Mouse (Mus musculus) kidney, adult 8-10 months (tissue): ENCODE results near the gene Tmem273.
A peak's percentile ranks its signal among the peaks of the same experiment; 100 is the strongest.

Experiments
- DNase-seq, 2 experiments: peaks; one replicate each; pipeline ENCODE4 v3.0.0; 2022

Tmem273 gene

DNA sequence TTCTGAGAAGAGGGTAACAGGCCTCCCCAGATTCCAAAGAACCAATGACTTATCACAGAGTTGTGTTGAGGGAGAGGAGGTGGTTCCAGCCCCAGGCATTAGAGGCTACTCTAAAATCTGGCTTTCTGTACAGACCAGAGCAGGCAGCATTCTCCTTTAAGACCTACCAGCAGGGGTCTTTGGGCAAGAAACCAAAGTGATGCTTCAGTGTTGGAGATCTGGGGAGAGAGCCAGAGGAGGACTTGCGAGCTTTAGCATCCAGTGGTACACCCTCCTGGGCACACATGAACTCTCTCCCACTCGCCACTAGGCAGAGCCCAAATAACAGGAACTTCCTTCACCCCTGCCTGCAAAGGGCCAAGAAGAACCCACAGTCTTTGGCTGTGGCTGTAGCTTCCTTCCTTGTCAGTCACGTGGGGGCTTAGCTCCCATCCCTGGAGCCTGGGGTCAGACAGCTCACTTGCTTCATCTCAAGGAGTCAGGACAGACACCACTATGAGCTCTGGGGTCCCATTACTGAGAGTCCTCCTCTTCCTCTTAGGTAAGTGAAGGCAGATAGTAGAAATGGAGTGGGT lies at the start of gene Tmem273:
Gene Tmem273 (plus strand): TSS at position 408 of the 575 bp plus-strand sequence.
- DNase-seq: peak in 1 of 2 experiments; percentile 4

DNA sequence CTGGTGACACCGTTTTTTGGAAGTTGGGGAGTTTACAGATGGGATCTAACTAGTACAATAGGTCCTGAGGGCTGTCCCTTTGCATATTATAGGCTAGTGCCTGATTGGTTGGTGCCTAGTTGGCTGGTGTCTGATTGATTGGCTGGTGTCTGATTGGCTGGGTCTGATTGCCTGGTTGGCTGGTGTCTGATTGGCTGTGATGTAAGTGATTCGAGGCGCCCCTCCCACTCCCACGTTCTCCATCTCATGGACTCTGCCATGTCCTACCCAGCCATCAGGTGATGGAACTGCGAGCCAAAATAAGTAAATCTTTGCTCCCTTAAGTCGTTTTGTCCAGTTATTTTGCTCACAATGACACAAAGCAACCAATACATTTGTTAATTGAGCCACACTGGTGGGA lies 49.2 kb upstream of the Tmem273 start:
- no peak for DNase-seq

DNA sequence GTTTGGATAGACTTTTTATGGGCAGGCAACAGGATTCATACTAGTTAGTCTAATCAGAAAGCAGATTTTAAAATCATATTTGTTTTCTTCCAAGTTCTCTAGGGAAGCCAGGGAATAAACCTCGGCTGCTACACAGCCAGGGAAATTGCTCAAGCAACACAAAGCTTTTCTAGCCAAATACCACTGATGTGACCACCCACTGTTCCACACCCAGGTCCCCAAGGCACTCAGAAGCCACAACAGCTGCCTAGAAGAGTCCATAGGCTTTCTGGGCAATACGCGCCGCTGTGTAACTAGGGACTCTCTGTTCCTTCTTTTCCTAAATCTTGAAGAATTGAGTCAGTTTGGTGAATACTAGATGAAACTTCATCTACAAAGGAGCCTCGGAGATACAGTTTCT lies 47.2 kb upstream of the Tmem273 start:
- no peak for DNase-seq

DNA sequence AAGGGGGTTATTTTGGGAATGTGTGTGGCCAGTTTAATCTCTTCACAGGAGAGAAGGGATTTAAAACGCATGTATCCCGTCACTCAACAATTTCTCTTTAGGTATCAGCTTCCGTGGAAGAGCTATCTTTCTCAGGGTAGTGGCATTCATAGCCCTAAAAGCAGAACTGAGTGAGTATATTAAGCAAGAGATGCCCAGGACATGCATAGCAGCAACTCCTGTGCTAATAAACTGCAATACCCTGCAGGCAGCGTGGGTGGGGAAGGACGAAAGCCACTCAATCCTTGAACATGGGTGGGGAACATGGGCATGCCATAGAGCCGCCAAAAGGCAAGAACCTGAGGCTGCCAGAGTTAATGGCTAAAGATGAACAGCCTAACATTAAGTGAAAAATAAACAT lies 37.2 kb upstream of the Tmem273 start:
- DNase-seq: no peak

DNA sequence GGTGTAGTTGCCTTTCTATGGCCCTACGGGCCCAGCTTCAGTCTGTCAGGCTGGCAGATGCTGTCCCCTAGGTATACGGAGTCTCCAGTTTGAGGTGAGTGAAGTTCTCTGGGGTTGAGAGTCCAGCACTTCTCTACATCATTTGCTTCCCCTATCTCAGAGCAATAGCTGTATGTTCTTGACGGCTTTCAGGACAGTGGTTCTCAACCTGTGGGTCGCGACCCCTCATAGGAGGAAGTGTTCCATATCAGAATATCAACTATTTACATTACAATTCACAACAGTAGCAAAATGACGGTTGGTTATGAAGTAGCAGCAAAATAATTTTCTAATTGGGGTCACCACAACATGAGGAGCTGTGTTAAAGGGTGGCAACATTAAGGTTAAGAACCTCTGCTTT lies 35.0 kb upstream of the Tmem273 start:
- DNase-seq: no peak

DNA sequence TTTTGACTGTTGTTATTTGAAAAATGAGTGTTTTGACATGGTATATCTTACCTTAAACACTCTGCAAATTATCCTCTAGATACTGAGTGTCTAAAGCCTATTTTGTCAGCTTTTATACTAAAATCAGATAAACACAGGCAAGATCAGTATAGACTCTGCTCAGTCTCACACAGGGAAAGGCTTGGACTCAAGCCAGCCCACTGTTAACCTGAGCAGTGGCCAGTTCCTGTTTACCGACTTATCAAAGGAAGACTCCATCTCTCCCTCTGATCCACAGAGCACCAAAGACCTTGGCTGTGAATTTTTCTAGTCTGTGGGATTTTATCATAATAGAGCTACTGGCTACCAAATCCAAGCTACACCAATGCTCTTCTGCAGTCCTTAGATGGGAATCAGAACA lies 31.5 kb upstream of the Tmem273 start:
- no peak for DNase-seq

DNA sequence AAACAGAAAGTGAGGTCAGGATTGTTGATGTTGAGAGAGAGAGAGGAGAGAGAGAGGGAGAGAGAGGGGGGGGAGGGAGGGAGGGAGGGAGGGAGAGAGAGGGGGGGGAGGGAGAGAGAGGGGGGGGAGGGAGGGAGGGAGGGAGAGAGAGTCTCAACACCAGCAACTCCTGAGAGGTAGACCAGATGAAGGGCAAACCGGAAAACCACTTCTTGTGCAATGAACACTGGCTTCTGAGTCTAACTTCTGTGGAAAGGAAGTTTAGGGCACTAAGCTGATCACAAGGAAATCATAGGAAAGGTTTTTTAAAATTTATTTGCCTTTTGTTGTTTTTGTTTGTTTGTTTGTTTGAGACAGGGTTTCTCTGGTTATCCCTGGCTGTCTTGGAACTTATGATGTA lies 23.6 kb upstream of the Tmem273 start:
- DNase-seq: no peak

DNA sequence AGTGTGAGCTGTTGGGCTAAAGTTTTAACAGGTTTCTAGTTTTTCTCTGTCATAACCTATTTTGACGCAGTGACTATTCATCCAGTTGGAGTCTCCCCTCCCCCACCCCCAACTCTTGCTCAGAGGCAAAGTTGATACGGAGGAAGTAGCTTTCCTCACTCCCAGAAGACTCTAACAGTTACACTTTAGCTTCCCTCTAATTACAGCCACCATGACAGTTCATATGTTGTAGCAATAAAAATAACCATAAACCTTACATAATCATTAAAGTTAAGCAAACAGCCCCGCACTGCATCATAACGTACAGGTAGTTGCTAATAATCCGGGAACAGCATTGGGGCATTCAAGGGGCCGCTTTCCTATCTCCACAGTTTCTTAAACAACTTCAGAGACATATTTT lies 15.2 kb upstream of the Tmem273 start:
- DNase-seq: no peak

DNA sequence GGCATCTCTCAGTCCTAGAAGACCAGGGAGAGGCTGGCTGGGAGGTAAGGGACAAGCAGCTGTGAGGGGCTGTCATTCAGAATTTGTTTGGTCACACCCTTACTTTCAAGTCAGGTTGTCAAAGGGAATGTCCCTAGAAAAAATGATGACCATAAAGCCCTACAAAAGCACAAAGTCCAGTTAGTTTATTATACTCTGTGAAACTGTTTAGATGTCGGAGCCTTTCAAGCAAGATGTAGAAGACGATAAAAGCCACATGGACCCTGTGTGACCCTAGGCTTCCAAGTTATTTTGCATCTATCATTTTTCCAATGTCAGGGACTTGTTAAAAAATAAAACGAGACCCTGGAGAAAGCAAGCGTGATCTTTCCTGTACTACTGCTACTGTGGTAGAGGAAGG lies 13.7 kb upstream of the Tmem273 start:
- DNase-seq: no peak

DNA sequence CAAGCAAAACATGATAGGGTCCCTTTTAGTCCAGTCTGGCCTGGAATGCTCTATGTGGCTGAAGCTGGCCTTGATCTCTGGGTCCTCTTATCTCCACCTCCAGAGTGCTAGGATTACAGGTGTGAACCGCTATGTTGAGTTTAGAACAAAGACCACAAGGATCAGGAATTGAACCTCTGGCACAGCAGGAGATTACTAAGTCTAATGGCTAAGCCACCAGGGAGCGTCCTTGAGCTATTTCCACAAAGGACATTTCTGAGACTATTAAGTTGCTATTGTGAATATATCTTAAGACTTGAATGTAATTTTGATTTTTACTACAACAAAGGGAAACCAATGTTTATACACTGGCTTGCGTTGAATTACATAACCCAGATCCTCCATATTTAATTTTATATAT lies 13.0 kb upstream of the Tmem273 start:
- peak in 1 of 2 experiments; percentile 43 for DNase-seq

DNA sequence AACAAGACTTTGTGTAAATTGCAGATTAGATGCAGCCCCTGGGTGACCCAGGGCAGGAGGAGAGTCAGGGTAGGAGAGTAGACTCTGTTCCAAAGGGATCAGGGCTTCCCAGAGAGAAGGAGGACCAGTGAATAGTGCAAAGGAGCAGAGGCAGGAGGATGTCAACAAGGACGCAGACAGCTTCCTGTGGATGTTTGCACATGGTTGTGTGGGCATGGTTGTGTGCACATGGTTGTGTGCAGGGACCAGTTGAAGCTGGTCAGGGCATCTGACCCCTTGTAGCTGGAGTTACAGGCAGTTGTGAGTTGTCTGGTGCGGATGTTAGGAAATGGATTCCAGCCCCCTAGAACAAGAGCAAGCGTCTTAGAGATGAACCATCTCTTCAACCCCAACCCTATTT lies 12.3 kb upstream of the Tmem273 start:
- DNase-seq: no peak

DNA sequence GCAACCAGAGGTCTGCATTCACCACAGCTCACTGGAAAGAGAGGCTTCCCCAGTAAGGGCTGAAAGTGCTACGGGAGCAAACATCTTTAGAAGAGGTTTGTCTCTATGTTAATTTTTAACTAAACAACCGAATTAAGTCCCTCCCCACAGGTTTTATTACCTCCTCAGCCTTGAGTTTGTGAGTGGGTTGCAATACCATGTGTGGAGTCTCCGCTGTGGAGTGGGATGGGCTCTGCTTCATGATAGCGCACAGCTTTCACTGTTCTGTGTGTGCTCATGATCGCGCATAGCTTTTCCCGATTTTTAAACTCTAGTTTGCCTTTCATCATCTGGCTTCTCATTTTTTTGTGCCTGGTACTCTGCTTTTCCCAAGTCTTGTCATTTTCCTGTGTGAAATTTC lies 9.7 kb upstream of the Tmem273 start:
- no peak for DNase-seq

DNA sequence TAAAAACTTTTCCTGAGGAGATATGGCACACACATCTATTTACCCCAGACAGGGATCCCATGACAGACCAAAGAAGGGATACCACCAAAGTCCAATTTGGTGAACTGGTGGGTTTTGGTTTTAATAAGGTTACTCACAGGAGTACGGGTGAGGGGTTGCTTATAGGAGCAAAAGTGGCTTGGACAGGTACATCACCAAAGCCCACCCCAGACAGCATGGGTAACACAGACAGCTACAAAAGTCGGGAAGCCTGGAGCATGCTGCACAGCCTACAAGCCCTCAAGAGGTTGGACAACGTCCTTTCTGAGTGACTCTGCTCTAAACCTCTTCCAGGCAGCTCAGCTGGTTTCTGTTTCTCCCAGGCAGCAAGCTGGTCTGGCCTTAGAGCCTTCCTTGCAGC lies 7.4 kb upstream of the Tmem273 start:
- DNase-seq: no peak

DNA sequence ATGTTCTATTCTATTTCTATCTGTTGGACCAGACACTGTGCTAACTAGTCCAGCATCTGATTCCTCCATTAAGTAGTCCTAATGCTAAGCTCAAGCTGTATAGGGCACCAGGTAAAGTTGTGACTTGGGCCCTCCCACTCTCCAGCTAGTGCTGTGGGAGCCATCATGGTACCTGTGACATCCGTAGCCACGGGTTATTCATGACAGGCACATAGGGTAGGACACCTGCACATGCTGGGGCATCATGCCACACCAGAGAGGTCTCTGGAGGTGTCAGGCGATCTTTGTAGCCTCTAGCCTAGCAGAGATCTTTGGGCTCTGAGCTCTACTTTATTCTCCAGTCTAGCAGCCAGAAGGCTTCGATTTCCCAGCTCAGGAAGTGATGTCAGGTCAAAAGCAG lies 2.9 kb upstream of the Tmem273 start:
- DNase-seq: no peak

DNA sequence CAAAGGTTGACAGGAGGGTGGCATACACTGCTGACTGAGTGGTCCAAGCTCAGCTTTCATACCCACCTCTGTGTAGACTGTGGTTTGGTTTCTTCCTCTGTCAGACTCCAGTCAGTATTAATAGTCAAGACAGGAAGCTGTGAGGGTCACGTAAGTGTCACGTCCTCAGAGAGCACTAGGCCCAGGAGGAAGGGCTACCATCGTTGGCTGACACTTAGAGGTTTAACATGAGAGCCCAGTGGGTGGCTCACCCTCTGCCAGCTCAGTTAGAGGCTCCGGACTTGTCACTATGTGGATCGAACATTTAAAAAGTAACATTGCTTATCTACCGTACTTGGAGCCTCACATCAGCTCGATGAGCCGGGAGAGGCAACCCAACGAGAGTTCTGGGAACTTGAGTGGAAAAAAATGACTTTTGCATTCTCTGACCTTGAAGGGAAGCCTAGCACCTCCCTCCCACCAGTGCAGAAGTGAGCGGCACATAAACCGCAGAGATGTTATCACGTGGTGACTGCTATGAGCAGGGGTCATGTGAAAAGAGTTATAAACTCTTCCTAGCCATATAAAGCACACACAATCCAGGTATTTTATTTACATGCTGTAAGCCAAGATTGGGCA lies 1.5 kb upstream of the Tmem273 start:
- DNase-seq: no peak

DNA sequence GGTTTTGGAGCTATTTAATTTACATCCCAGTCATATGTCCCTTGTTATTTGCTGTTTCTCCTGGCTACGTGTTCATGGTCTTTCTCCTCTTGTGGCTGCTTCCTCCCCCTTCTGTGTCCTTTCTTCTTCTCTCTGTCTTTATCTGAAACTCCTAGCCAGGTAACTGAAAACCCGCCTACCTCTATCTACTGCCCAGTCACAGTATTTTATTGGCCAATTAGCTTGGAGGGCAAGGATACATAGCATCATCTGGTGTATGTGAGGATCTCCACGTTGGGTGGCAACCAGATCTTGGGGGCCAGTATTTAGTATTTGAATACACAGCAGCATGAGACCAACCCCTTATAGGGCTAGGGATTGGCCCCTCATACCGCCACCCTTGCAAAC lies 1.0 kb upstream of the Tmem273 start:
- DNase-seq: no peak

DNA sequence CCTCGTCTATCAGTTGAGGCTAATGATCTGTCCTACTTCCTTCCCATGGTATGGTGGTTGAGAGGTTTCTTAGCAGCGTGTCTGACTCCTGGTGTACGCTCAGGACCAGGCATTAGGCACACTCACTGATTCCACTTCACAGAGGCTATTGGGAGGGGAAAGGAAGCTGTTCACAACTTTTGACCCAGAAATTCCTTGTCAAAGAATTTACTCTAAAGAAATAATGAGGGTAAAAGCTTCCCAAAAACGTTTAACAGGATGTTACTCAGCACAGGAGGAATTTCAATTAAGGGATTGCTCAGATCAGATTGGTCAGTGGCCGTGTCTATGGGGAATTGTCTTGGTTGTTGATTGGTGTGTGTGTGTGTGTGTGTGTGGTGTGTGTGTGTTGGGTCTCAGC lies 1.9 kb downstream of the Tmem273 start:
- no peak for DNase-seq

DNA sequence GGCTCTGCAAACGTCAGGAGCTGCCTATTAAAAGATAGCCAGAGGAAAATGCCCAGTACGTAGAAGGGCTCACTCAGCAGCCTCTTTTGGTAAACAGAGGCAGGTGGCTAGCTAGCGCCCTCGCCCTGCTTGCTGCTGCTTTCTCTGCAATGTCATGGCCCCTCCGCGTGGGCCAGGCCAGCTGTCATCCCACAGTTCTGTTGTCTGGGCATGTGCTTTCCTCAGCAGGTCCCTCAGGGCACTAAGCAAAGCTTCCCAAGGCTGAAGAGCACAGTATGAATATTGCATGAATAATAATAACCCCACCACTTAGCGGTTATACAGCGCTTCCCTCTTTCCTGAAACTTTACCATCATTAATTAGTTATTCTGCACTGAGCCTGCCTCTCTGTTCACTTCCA lies 10.6 kb downstream of the Tmem273 start:
- no peak for DNase-seq

DNA sequence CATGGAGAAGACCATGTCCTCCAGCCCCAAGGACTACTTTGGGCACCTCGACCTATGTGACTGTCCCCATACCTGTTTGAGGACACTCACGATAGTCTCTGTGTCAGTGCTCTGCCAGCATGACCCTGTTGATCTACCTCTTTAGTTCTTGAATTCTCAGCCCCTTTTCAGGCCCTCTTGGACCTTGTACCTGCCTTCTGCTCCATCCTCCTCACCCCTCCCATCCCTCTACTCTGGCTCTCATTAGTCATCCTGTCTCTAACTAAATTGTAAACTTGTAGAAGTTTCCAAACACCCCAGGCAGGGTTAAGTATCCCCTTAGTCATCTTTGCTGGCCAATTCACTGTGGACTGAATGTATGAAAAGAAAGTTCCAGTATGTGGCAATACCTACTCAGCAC lies 12.0 kb downstream of the Tmem273 start:
- DNase-seq: no peak

DNA sequence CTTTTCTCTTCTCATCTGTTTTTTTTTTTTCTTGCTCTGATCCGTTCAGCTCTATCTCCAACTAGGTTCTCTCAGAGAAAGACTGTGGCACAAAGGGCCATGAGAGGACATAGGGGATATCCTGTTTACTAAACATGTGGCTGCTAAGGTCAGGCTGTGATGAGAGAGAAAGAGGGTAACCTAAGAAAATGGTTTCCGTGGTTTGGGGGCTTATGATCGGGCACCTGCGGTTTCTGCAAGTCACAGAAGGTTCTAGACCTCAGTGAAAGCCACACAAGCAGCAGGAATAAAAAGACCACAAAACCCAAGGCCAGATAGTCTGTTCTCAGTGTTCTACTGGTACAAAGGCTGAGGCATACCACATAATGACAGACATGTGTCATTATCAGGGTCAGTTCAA lies 12.6 kb downstream of the Tmem273 start:
- no peak for DNase-seq

DNA sequence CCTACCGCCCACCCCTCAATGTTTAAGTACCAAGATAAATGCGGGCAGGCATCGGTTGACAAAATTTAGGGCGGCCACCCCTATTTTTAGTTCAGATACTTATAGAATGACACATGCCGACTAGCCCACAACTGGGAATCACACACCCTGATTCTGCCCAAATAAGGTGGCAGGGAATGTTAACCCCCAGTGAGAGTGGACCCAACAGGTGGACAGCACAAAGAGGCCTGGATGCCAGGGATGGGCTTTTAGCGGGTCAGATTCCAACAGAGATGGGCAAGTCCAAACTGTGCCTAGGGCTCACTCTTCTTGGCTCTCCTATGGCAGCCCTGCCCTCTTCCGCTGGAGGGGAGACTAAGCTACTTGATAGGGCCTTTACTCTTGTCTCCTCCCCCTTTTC lies 14.3 kb downstream of the Tmem273 start:
- no peak for DNase-seq

DNA sequence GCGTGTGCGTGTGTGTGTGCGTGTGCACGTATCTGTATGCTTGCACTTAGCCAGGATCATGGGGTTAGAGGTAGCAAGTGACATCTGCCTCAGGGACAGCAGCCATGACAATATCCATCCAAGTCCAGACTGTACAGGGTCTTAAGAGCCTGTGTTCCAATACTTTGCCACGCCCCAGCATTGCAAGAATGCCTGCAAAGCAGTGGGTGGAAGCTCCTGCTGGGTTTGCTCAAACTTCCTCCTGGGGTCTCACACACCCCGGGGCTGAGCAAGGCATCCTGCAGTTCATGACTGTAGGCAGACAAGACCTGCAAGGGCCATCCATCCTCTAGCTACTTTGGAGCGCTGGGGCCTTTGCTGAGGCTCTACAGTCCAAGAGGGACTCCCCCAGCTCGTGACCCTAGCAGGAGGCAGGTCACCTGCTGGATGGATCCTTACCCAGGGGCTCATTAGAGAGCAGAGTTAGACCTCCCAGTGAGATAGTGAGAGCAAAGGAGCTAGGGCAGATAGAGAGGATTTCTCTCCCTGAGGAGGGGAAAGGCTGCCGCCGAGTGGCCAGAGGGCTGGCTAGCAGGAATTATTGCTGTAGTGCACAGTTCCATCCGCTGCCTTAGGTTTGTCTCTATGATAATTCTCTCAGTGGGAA lies 15.4 kb downstream of the Tmem273 start:
- DNase-seq: peak in 1 of 2 experiments; percentile 7

DNA sequence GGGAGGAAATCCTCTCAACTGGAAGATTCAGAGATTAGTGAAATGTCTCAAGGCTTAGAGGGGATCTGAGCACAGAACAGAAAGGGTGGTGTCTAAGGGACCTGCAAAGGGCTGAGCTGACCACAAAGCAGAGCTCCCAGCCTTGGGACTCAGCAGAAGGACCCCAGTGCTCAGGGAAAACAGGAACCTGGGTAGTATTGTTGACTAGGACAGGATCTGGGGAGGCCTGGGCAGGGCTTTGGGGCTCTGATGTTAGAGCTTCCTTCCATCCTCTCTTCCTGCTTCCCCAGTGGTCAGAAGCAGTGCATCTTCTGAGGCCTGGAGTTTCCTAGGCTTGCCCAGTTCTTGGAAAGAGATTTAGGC lies 15.9 kb downstream of the Tmem273 start:
- no peak for DNase-seq

DNA sequence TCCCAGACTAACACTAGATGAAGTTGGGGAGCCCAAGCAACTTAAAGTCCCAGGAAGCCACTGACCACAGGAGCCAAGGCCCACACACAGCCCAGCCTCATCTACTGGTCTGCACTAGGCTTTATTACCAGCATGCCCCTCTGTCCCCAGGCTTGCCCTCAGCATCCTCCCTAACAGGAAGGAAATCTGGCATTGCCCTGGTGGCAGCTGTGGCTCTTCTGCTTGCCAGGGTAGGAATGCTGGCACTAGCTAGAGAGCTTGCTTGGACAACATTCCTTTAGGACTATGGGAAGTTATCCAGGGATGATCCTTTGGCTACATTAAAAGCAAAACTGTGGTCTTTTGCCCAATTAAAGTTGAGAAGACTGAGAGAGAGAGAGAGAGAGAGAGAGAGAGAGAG lies 24.3 kb downstream of the Tmem273 start:
- DNase-seq: no peak

DNA sequence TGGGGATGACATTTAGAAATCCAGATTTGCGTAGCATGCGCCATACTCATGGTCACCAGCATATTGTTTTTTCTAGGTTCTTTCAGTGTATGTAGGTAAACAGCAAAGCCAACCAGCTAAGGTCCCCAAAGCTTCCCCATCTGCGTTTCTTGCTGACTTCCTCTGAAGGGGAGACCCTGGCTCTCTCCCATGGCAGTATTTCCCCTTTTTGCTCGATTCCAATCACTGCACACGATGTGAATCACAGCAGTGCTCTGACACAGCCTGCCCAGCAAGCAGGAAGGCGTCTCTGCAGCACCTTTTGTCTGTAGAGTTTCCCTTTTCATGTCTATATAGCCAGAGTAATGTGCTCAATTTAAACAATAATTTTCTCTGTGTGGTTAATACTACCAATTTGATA lies 26.7 kb downstream of the Tmem273 start:
- DNase-seq: no peak
